Mouse (Mus musculus) adrenal gland (tissue): ENCODE measurements around the gene Mtus2.

ENCODE experiments used
- intact Hi-C: fragments of 180-260 bp; cut with DNase I; formaldehyde crosslinking; loops from one replicate; pipeline ENCODE4 v1.15.1; 2025

Mtus2 gene

GRCm38 (mm10) chr5:148264819-148265707 lies 307.9 kb downstream of the Mtus2 start:
- intact Hi-C loops: no loop called here

- intact Hi-C loops: no loop called here
These were observed 309.7 kb downstream of the Mtus2 start for GRCm38 (mm10) chr5:148266841-148267240.

GRCm38 (mm10) chr5:148267446-148267845 lies 310.3 kb downstream of the Mtus2 start:
- intact Hi-C loops: no loop called here

- intact Hi-C loops: no loop called here
These were observed 314.9 kb downstream of the Mtus2 start for GRCm38 (mm10) chr5:148272065-148272464.

- intact Hi-C loops: no loop called here
These were observed 315.7 kb downstream of the Mtus2 start for GRCm38 (mm10) chr5:148272771-148273170.

- intact Hi-C loops: no loop called here
These were observed 321.1 kb downstream of the Mtus2 start for GRCm38 (mm10) chr5:148278233-148278632.

- intact Hi-C loops: no loop called here
These were observed 323.2 kb downstream of the Mtus2 start for GRCm38 (mm10) chr5:148280321-148280720.

- intact Hi-C loops: no loop called here
These were observed 325.0 kb downstream of the Mtus2 start for GRCm38 (mm10) chr5:148282093-148282492.

GRCm38 (mm10) chr5:148282631-148283030 lies 325.5 kb downstream of the Mtus2 start:
- intact Hi-C loops: no loop called here

GRCm38 (mm10) chr5:148283177-148283576 lies 326.1 kb downstream of the Mtus2 start:
- intact Hi-C loops: no loop called here

GRCm38 (mm10) chr5:148283584-148283983 lies 326.5 kb downstream of the Mtus2 start:
- intact Hi-C loops: no loop called here

- intact Hi-C loops: no loop called here
These were observed 330.4 kb downstream of the Mtus2 start for GRCm38 (mm10) chr5:148287529-148287928.

- intact Hi-C loops: no loop called here
These were observed 331.7 kb downstream of the Mtus2 start for GRCm38 (mm10) chr5:148288804-148289203.

- intact Hi-C loops: no loop called here
These were observed 332.8 kb downstream of the Mtus2 start for GRCm38 (mm10) chr5:148289951-148290350.

GRCm38 (mm10) chr5:148292862-148293261 lies 335.7 kb downstream of the Mtus2 start:
- intact Hi-C loops: no loop called here

GRCm38 (mm10) chr5:148293346-148293745 lies 336.2 kb downstream of the Mtus2 start:
- intact Hi-C loops: no loop called here

- intact Hi-C loops: no loop called here
These were observed 345.8 kb downstream of the Mtus2 start for GRCm38 (mm10) chr5:148302968-148303367.

GRCm38 (mm10) chr5:148304112-148304511 lies 347.0 kb downstream of the Mtus2 start:
- intact Hi-C loops: no loop called here

- intact Hi-C loops: no loop called here
These were observed 353.7 kb downstream of the Mtus2 start for GRCm38 (mm10) chr5:148310790-148311189.

GRCm38 (mm10) chr5:148312443-148312842 lies 355.3 kb downstream of the Mtus2 start:
- intact Hi-C loops: no loop called here

GRCm38 (mm10) chr5:148314931-148315330 lies 357.8 kb downstream of the Mtus2 start:
- intact Hi-C loops: no loop called here

- intact Hi-C loops: loop anchor here (10.0 kb wide), 1 partner anchor 209 kb away; no protein-coding TSS in a partner anchor
These were observed 368.3 kb downstream of the Mtus2 start for GRCm38 (mm10) chr5:148325317-148325885.

GRCm38 (mm10) chr5:148326295-148326694 lies 369.2 kb downstream of the Mtus2 start:
- intact Hi-C loops: loop anchor here (10.0 kb wide), 1 partner anchor 209 kb away; no protein-coding TSS in a partner anchor
